Mouse (Mus musculus) neutrophil, adult 5-6 weeks (primary cell): Measurements from ENCODE around the gene Slit1. TPM values are rescaled to one million over a fixed set of nuclear protein-coding genes. Genes with fewer than 3 reads are reported as not detected.

Experiments used
- ATAC-seq: fragments of 151-379, 151-347 bp; 2 replicates; pipeline ENCODE4 v1.8.0; 2017; ENCODE audit warnings: mild to moderate bottlenecking, moderate TSS enrichment; ENCODE audit not compliant: insufficient number of reproducible peaks, poor library complexity, low FRiP score, severe bottlenecking; ENCODE audit errors: extremely low read depth
- total RNA-seq: library from RNA; stranded (forward); fragments of 200-1000 nt; gene quantifications from 2 replicates; pipeline ENCODE4 v1.2.3, GENCODE M21; 2017

Slit1 gene
- total RNA-seq, 1 experiment from 2014 or later, result not detected

DNA sequence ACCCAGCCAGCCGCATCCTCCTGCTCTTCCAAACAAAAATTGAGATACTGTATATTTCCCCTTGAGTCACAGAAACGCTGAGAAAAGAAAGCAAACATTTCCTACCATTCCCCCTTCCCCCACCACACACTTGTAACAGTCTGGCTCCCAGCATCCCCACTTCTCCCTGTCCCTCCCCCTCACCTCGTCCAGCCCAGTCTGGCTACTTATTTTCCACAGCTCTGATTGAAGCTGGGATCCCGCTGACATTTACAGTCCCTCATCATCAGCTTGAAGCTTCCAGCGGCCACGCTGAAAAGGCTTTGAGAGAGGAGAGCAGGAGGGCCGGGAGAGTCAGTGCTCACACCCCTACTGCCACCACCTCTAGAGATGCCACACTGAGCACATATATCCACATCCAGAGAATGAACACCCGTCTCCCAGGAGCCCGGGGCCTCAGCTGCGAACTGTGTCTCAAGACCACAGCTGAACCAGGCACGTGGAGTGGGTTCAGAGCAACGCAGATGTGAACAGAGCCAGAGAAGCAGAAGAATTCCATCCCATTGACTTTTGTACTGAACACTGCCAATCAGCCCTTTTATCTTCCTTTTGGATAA is 73.6 kb downstream of the Slit1 start:
- no peak for ATAC-seq

DNA sequence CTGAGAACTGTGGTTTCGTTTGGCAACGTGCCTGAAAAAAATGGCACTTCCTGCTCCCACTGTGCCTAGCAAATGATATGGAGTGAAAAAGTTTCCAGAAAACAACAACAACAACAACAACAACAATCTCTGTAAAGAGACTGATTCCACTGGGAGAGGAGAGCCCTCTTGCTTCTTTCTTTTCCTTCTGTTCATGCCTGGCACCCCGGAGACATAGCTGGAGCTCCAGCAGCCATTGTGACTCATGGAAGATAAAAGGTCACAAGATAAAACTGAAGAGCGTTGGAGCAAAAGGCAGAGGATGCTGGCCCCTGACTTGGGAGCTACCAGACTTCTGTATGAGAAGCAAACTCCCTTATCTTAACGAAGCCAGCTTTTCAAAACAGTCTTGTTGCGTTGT is 75.9 kb downstream of the Slit1 start:
- no peak for ATAC-seq

DNA sequence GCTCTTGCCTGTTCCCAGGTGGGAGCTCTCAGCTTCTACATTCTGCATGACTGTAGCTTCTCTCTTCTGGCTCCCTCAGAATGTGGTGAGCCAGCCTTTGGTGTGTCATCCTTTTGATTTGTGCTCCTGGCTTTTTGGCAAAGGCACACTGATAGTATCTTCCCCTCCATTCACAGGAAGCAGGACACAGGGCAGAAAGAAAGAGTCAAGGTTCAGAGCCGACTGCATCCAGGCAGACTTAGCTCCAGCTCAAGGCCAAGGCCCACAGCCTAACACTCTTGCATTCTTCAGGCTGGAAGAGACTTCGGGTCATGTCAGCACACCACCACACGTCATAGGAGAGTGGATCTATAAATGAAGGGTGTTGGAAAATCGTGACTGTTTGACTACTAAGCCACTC is 77.5 kb downstream of the Slit1 start:
- ATAC-seq, result no peak

DNA sequence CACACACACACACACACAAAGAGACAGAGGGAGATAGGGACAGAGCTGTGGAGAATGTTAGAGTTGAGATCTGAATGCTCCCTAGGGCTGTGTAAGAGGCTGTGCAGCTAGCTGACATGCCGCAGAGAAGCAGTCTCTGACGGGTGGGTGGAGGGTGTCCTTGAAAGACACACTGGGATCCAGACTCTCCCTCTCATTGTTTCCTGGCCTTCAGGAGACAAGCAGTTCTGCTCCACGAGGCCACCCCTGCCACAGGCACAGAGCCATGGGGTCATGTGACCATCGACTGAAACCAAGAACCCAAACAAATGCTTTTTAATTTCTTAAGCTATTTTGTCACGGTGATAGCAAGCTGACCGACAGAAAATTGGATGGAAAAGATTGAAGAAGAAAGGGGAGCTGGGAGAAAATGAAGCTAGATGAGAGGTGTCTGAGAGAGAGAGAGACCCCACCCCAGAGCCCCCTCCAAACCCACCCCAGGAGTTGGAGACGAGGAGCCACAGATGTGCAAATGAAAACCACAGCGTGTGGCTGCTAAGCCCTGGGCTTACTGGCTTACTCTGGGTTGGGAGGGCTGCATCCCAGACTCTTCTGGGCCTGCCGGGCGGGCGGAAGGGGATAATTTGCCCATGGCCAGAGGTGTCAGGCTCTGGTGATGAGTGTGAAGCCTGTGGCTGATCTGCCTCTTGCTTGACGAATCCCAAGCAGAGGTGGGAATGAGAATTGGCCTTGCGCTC is 79.8 kb downstream of the Slit1 start:
- ATAC-seq, result no peak

DNA sequence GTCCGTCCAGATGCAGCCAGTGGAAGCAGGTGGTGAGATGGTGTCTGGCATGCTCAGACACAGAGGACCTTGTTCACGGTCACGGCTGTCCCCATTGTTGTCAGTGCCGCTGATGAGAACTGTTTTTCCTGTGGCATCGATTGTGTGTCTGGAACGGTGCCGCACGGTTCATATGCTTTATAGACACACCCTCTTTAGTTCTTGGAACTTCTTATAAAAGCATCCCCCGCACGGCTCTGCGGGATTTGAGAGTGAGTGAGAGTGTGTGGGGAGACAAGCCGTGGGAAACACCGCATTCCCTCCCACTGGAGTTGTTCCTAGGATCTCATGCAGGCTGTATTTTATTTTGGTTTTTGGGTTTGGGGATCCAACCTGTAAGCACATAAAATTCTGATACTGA is 82.0 kb downstream of the Slit1 start:
- no peak for ATAC-seq

DNA sequence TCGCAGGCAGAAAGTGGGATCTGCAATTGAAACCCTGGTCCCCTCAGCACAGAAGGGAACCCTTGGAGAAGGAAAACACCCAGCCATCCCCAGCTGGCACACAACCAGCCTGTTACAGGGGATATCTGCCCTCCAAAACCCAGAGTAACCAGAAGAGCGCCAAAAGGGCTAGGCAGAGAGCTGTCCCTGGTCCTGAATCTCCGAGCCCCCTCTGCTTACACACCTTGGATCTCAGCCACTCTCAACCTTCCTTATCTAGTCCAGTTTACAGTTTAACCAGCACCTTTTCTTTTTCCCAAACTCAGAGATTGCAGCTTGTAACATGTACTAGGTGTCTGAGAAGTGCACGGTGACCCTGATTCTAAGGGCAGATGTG is 82.5 kb downstream of the Slit1 start:
- no peak for ATAC-seq

DNA sequence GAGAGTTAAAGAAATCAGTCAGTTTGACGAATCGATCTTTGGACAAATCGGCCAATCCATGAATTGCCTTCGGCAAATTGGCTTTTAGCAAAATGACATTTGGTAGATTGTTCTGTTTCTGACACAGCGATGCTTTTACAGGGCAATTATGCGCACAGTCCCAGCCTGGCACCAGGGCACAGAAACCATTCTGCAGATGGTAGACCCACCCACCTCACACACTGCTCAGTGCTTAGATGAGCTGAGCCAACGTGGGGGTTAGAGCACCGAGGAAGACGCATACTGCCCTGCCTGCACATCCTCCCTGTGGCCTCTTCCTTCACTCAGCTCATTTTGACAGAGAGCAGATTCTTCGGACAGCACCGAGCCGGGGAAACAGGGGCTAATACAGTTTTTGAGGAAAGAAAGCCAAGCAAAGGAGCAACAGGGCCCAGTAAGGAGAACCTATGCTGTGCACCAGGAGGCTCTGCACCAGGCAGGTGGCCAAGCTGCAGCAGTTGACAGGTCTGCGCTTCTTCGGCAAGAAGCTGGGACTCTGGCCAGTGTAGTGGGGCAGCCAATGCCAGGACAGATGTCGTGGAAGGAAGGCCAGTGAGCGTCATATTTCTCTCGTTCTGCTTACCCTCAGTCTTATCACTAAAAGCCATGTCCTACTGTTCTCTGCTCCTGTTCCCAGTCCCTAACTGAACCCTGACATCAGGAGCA is 83.0 kb downstream of the Slit1 start:
- ATAC-seq, result no peak

DNA sequence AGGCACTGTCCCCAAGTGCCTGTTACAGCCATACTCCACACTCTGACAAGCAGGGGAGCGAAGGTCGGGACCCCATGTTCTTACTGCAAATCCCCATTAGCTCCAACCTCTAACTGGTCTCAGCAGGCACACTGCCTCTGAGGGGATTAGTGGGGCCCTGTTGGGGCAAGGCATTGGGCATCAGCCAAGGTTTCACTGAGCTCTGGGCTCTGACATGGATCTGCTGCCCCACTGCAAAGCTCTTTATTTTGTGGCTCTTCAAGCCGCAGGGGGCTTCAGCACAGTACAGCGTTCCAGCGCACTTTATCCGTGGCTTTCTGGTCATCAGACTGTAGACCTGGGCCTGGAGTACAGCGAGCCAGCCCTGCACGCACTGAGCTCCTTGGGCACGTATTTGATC is 86.0 kb downstream of the Slit1 start:
- no peak for ATAC-seq

DNA sequence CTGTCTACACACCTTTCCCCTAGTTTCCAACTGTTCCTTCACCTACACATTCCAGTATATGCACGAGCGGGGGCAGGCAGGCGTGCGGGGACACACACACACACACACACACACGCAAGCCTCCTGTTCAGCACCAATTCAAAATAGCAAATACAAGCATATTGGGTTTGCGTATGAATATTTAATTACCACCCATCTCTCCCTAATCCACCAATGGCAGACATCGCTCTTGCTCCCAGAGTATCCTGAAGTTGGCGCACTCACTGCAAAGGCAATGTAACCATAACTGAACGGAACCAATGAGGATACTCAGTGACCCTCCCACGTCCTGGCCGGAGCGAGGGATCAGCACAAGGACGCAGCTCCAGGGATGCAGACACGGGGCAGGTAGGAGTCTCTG is 86.8 kb downstream of the Slit1 start:
- ATAC-seq, result no peak

DNA sequence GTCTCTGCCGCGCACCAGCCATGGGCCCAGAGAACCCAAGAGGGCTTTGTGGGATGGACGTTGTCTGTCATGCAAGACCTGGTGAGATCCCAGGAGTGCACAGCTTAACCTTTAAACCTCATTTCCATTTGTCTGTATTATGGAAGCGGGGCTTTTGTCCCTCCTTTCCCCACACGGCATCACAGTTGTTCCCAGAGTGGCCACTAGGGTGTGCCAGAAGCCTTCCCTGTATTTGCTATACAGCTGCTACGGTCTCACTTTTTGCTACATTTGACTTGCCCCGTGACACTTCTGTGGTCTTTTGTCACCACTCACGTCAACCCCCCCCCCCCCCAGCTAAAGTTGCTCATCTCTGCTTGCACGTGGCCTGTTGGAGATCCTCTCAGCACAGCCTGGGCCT is 87.5 kb downstream of the Slit1 start:
- ATAC-seq, result peak; percentile 32; the same call in 1 of the 2 replicates

DNA sequence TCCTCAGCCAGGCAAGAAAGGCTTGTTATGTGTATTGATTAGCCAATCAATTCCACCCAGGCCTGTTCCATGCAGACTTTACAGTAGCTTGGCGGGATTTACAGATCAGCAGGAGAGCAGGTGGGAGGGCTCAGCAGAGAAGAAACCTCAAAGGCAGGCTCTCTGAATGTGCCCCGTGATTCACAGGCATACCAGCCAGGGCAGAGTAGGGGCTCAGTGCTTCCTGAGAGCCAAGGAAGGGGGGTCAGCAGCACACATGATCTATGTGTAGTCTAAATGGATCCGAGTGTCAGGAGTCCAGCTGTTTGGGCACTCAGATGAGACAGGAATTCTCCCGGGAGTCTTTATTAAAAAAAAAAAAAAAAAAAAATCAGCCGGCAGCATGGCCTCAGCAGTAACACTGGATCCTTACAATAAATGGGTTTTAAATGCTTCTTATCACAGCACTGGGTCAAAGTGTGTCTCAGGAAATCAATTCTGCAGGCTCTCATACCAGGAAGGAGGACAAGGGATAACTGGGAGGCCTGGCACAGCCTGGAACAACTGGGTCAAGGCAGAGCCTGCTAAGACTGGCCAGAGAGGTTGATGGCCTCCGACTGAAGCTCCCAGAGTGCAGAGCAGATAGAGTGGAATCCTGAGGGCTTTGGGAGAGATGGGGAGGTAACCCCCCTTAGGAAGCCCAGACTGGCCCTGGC is 88.2 kb downstream of the Slit1 start:
- no peak for ATAC-seq

DNA sequence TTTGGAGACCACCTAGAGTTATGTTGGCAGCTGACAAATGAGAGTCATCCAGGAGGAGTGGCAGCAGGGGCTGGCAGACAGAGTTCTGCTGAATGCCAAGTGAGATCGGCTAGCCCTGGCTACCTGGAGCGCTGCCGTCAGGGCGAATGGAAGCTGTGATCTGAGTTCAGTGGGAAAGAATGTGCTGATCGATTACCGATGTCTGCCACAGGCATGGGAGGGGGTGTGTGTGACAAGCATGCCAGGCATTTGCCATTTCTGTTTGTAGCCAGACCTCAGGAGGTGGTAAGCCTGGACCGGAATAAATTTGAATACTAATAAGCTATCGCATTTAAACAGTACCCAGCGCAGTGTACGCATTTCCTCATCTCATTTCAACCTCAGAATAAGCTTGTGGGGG is 91.5 kb downstream of the Slit1 start:
- ATAC-seq, result no peak

DNA sequence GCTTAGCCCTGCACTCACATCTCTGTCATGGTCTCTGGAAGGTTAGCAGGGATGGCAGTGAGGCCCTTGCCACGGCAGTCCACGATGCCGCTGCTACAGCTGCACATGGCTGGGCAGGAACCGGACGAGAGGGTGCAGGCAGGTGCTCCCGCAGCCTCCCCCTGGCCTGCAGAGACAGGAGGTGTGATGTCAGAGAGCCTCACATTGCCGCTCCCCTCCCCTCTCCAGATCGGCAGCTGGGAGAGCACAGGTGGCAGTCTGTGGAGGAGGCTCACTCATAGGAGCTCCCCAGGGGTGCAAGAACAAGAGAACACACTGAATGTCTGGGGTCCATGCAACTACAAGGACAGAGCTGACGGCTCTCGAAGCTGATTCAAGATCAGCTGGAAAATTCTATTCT is 94.1 kb downstream of the Slit1 start:
- no peak for ATAC-seq

DNA sequence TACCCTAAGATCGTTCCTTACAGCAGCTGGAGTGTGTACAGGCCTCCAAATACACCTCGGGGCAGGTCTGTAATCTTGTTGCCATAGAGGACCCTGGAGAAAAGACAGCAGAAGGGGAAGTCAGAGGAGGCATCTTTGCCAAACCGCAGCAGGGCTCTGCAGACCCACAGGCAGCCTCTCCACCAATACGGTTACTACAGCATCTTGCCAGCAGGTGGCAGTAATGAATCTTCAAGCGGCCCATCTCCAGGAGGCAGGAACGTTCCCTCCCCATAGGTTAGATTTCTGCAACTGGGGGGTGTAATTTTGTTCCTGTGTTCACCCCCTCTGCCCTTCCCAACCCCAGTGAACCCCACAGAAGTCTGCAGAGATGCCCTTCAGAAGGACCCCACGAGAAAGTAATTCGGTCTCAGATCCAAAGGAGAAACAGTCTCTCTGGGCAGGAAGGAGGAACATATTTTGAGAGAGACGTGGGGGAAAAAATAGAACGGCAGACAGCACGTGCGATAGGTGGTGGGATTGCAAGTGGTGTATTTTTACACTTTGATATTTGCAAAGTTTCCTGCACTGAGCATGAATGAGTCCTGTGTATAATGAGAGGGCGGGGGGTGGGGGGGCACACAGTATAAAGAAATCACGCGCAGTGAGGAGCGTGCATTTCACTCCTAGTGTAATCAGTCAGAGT is 96.4 kb downstream of the Slit1 start:
- peak; percentile 67 for ATAC-seq

DNA sequence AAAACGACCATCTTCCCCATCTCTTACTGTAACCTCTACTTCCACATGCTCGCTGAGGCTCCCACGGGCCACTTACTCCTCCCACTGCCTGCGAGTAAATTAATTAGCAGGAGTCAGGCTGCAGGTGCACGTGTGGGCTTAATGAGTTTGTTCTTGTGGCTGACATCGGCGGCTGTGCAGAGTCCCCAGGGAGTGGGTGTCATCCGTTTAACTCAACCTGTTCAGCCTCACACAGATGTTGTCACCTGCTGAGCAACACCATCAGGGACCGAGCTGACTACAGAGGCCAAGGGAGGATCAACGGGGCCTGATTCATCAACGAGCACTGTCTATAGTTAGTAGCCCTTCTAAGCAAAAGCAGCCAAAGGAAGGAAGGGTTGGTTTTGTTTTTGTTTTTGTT is 100.5 kb downstream of the Slit1 start:
- peak; percentile 55 for ATAC-seq

DNA sequence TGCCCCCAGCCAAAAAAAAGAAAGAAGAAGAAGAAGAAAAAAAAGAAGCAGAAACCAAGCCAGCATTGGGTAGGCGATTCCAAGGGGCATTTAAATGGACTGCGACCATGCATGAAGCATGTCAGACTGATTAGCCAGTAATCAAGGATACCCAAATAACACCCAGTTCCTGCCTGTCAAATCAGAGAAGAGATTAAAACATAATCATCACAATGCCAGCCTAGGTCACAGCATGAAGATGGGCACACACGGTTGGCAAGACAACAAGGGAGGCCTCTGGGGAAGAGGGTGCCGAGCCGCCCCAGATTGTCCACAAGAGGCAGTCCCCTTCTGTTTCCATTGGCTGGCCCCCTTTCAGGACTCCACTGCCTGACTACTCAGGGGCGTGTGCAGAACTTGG is 108.5 kb downstream of the Slit1 start:
- no peak for ATAC-seq

DNA sequence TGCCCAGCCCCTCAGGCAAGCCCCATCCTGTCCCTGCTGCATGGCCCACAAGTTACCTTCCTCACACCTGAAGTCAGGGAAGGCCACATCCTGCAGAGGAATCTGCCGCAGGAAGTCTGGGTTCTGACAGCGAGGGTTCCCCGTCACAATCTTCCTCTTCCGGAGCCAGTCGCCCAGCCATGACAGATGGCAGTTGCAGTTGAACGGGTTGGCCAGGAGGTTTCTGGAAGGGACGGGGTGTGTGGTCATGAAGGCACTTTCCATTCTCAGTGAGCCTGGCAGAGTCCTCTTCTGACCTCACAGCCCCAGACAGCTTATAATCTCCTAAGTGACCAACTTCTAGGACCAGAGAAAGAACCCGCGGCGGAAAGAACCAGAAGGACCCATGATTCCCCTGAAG is 109.4 kb downstream of the Slit1 start:
- ATAC-seq, result 0 out of 2 replicates have a peak, but pooled peaks have one; percentile 21

DNA sequence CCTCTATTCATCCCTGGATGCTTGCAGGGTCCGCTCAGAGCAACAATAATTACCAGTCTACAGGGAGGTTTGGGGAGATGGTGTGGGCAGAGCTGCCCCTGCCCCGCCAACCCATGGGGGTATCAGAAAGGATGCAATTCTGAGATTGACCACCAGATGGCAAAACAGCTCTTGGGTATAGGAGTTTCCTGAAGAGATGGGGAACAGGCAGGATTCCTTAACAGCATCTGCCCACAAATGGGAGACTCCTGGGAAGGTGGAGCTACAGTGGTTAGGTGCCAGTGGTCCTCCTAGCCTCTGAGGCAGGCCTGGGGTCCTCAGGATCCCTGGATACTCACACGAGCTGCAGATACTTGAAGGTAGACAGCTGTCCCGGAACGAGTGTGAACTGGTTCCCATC is 113.9 kb downstream of the Slit1 start:
- ATAC-seq, result 0 out of 2 replicates have a peak, but pooled peaks have one; percentile 28

DNA sequence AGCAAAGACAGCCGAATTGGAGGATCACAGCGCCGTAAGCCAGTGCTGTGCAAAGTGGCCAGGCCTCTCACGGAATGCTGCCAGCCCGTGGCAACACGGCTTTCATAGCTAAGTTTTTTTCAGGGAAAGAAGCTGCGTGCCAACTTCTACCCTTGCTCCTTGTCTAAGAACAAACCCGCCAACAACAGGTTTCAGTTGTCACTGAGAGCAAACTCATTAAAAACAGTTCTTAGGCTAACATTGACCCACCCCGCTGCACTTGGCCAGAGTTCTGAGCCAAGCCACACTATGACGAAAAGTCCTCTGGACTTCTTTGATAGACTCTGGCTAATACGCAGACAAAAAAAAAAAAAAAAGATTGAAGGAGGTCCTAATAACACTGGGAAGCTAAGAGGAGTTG is 114.5 kb downstream of the Slit1 start:
- ATAC-seq, result no peak
